Mouse (Mus musculus) brain, embryonic 14.5 days (tissue): ENCODE results near the gene Ppdpf.

Source experiments
- CTCF ChIP-seq: fragments of 200-500 bp; IDR thresholded peaks from 2 replicates; pipeline ENCODE4 v1.5.1; 2012; ENCODE audit warnings: inconsistent platforms, mild to moderate bottlenecking, moderate library complexity, borderline replicate concordance; ENCODE audit not compliant: insufficient read depth, insufficient read length; ENCODE audit errors: extremely low read depth
- POLR2A ChIP-seq: fragments of 200-500 bp; IDR thresholded peaks from 2 replicates; pipeline ENCODE4 v1.6.1; 2012; ENCODE audit warnings: mild to moderate bottlenecking, inconsistent platforms, borderline replicate concordance; ENCODE audit not compliant: poor library complexity, insufficient read depth, insufficient read length, severe bottlenecking; ENCODE audit errors: extremely low read depth

DNA sequence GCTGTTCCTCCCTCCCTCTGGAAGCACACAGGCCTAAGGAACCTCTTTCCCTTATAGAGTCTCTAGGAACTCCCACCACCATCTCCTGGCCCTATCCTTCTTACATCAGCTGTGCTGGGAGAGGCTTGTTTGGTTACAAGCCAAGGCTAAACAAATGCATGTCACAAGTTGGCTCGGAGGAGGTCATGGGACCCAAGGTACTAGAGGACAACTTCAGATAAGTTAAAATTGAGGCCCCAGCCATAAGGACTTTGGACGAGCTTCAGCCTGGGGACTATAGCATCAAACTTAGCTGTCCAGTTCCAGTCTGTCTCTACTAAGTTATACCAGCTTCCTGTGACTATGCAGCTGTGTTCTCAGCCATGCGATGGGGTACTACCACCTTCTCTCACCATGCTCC is 40.1 kb downstream of the Ppdpf start:
- TF ChIP-seq POLR2A (no peak), CTCF (no peak)
